Mouse (Mus musculus) midbrain, embryonic 13.5 days (tissue): ENCODE results near the gene Gabbr2. TPM values are rescaled to one million over a fixed set of nuclear protein-coding genes. Genes with fewer than 3 reads are reported as not detected.

Experiments used
- ATAC-seq: fragments of 200-750 bp; cut with Nextera tagmentation; 2 replicates; pipeline ENCODE4 v1.8.0; 2017; ENCODE audit warnings: mild to moderate bottlenecking, moderate TSS enrichment, moderate library complexity
- H3K27ac ChIP-seq: fragments of 300-500 bp; sonication (generic); 2 replicates; pipeline ENCODE4 v1.5.1; 2015; ENCODE audit warnings: inconsistent platforms, mild to moderate bottlenecking, moderate library complexity
- H3K27me3 ChIP-seq: fragments of 300-500 bp; sonication (generic); 2 replicates; pipeline ENCODE4 v1.6.1; 2015; ENCODE audit warnings: mild to moderate bottlenecking, inconsistent platforms
- H3K36me3 ChIP-seq: fragments of 300-500 bp; sonication (generic); 2 replicates; pipeline ENCODE4 v1.6.1; 2015; ENCODE audit warnings: mild to moderate bottlenecking, inconsistent platforms
- H3K4me1 ChIP-seq: fragments of 300-500 bp; sonication (generic); replicated peaks from 2 replicates; pipeline ENCODE4 v1.6.1; 2015; ENCODE audit warnings: inconsistent platforms
- H3K4me2 ChIP-seq: fragments of 300-500 bp; sonication (generic); replicated peaks from 2 replicates; pipeline ENCODE4 v1.6.1; 2015; ENCODE audit warnings: moderate library complexity, mild to moderate bottlenecking, inconsistent platforms
- H3K4me3 ChIP-seq: fragments of 300-500 bp; sonication (generic); replicated peaks from 2 replicates; pipeline ENCODE4 v1.5.1; 2015; ENCODE audit warnings: mild to moderate bottlenecking, inconsistent platforms
- H3K9ac ChIP-seq: fragments of 300-500 bp; sonication (generic); replicated peaks from 2 replicates; pipeline ENCODE4 v1.6.1; 2015; ENCODE audit warnings: mild to moderate bottlenecking, inconsistent platforms
- H3K9me3 ChIP-seq: fragments of 300-500 bp; sonication (generic); 2 replicates; pipeline ENCODE4 v1.6.1; 2016; ENCODE audit warnings: mild to moderate bottlenecking, inconsistent platforms
- WGBS: fragments of 180-500 bp; shearing (Covaris S2); methylation state at CpG from one replicate; pipeline ENCODE4 v1.1.7; 2015; 5-methylcytosine and 5-hydroxymethylcytosine counted together
- polyA plus RNA-seq: library from polyadenylated mRNA; unstranded; fragments of >200 nt; fragmentation: Nextera tagmentation; extraction: Ambion mirVana; gene quantifications from 2 replicates; pipeline ENCODE4 v1.2.1, GENCODE M21; 2015

Gabbr2 gene
- polyA plus RNA-seq, 1 experiment from 2014 or later, result 3.0 TPM

DNA sequence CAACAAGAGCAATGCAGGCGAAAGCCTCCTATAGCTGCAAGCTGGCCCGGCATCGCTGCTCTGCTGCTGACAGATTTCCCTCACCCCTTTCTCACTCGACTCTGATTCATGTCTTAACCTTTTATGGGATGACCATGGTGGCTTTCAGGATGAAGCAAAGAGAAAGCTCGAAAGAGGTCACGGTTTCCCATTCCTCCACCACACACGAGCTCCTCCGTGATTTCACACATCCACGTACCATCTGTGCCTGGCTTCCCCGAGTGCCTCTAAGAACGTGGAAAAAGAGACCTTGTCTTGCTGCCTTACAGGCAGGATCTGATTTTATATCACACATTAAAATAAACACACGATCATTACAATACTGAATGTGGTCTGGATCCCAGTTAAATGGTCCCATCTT, 220.6 kb downstream of the Gabbr2 start:
- Histone ChIP-seq H3K9ac (no peak overlapping the region), H3K9me3 (no peaks in the 10 kb centered on the region), H3K4me3 (no peak overlapping the region), H3K27ac (no peak overlapping the region), H3K4me1 (peaks cover 12% of the 10 kb centered on the region; the same call in 1 of the 2 replicates), H3K4me2 (no peak overlapping the region), H3K36me3 (no peaks in the 10 kb centered on the region), H3K27me3 (no peaks in the 10 kb centered on the region)
- ATAC-seq, result no peak
- WGBS, result 81% methylated on average over 12 of the region's 12 CpGs

DNA sequence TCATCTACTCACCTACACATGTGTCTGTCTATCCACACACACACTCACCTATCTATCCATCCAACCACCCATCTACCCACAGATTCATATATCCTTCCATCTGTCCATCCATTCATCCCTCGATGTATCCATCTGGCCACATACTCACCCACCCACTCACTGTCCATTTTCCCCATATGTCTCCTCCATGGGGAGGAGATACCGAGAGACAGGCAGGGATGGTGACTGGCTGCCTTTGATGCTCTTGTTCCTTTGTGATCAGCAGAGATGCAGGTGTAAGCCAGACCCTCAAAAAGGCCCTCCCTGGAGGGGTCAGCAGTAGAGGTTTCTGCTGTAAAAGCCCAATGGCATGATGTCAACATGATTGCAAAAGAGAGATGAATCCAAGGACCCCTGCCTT, 221.0 kb downstream of the Gabbr2 start:
- no peak overlapping the region for H3K4me2 ChIP-seq
- peaks cover 14% of the 10 kb centered on the region; the same call in 1 of the 2 replicates for H3K4me1 ChIP-seq
- ATAC-seq, result no peak
- H3K4me3 ChIP-seq, result no peak overlapping the region
- WGBS, result 85% methylated on average over 2 of the region's 2 CpGs
- 0 out of 2 replicates have a peak overlapping the region, but pooled peaks have one; percentile 25 for H3K27ac ChIP-seq
- no peaks in the 10 kb centered on the region for H3K27me3 ChIP-seq
- H3K36me3 ChIP-seq, result no peaks in the 10 kb centered on the region
- H3K9me3 ChIP-seq, result no peaks in the 10 kb centered on the region
- H3K9ac ChIP-seq, result no peak overlapping the region

DNA sequence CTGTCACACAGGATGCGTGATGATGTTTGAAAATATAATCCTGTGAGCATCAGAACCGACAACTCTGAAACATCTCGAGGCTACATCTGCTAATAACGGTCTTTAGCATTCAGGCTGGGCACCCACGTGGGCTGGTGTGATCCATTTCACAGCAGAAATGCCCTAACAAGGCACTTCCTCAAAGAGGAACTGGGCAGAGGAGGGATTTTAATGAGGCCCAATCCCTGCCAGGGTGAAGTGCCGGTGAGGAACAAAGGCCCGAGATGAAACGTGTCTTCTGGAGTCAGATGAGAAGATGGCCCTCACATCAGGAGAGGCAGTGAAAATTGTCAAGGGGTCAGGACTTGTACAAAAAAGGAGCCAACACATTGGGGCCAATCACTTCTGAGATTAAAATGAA, 221.6 kb downstream of the Gabbr2 start:
- Histone ChIP-seq H3K36me3 (no peaks in the 10 kb centered on the region), H3K4me1 (peaks cover 17% of the 10 kb centered on the region; the same call in 1 of the 2 replicates), H3K27me3 (no peaks in the 10 kb centered on the region), H3K4me3 (no peak overlapping the region), H3K27ac (no peak overlapping the region), H3K9me3 (no peaks in the 10 kb centered on the region), H3K4me2 (no peak overlapping the region), H3K9ac (no peak overlapping the region)
- no peak for ATAC-seq
- WGBS, result 80% methylated on average over 8 of the region's 8 CpGs

DNA sequence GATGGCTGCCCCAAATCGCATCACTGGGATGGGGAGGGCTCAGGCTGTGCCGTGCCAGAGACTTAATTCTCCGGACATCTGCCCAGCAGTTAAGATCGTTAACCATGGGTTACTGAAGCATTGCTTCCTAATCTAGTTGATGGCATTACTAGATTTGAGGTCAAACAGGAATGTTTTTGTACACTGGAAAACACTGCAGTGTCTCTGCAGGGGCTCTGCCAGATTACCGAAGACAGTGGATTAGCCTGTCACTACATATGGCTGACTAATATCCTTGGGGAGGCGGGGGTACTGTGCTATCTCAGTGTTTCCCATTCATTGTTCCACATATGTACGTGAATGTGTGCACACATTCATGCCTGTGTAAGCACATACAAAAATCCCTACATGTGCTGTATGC, 225.3 kb downstream of the Gabbr2 start:
- peaks cover 15% of the 10 kb centered on the region; the same call in 1 of the 2 replicates for H3K4me1 ChIP-seq
- H3K36me3 ChIP-seq, result no peaks in the 10 kb centered on the region
- H3K9me3 ChIP-seq, result no peaks in the 10 kb centered on the region
- H3K4me3 ChIP-seq, result no peak overlapping the region
- 54% methylated on average over 7 of the region's 7 CpGs for WGBS
- no peak overlapping the region for H3K9ac ChIP-seq
- no peak for ATAC-seq
- no peaks in the 10 kb centered on the region for H3K27me3 ChIP-seq
- H3K4me2 ChIP-seq, result no peak overlapping the region
- no peak overlapping the region for H3K27ac ChIP-seq

DNA sequence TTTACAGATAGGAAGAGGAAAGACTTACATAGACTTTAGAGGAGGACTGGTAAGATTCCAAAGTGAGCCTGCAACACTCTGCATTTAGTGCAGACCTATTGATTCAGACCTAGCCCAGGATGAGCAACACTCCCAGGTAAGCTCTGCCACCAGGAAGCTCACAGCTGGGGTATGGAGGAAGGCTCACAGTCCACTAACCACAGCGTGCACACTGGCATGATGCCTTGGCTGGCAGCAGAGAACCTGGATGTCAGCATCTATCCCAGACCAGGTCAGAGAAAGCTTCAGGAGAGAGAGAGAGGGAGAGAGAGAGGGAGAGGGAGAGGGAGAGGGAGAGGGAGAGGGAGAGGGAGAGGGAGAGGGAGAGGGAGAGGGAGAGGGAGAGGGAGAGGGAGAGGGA, 231.8 kb downstream of the Gabbr2 start:
- 76% methylated on average over 1 of the region's 1 CpGs for WGBS
- Histone ChIP-seq H3K9me3 (no peaks in the 10 kb centered on the region), H3K4me2 (no peak overlapping the region), H3K4me3 (no peak overlapping the region), H3K9ac (no peak overlapping the region), H3K27me3 (no peaks in the 10 kb centered on the region), H3K4me1 (peaks cover 3% of the 10 kb centered on the region; the same call in 1 of the 2 replicates), H3K27ac (no peak overlapping the region), H3K36me3 (no peaks in the 10 kb centered on the region)
- no peak for ATAC-seq

DNA sequence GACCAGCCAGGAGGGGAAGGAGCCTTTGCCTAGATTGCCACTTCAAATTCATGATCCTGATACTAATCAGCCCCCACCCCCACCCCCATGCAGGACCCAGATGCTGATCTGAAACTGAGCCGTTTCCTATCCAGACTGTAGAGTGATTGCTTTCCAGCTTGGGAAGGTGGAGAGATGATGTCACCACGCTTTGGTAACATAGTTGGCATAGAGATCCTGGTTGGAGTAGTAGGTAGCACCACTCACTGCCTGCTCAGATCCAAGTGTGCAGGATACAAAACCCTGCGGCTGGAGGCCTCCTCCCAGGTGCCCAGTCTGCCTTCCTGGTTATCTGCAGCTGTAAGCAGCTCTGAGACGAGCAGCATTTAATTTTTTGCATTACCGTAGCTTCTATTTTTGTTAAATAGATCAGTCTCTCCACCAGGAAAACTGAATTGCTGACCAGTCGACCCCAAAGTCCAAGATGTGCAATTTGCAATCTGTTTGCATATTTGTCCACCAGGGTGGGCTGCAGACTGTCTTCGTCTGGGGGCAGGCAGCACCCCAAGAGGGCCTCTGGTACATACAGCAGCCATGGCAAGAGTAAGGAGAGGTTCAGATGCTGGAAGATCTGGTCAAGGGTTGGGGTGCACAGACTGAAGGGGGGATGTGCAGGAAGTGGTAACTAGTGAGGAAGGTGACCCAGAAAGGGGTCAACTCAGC, 233.2 kb downstream of the Gabbr2 start:
- WGBS, result 74% methylated on average over 7 of the region's 7 CpGs
- no peak overlapping the region for H3K27ac ChIP-seq
- no peaks in the 10 kb centered on the region for H3K36me3 ChIP-seq
- no peak overlapping the region for H3K4me2 ChIP-seq
- no peak overlapping the region for H3K9ac ChIP-seq
- no peaks in the 10 kb centered on the region for H3K9me3 ChIP-seq
- ATAC-seq, result no peak
- H3K4me3 ChIP-seq, result no peak overlapping the region
- H3K27me3 ChIP-seq, result no peaks in the 10 kb centered on the region
- H3K4me1 ChIP-seq, result peaks cover 12% of the 10 kb centered on the region; the same call in 1 of the 2 replicates

DNA sequence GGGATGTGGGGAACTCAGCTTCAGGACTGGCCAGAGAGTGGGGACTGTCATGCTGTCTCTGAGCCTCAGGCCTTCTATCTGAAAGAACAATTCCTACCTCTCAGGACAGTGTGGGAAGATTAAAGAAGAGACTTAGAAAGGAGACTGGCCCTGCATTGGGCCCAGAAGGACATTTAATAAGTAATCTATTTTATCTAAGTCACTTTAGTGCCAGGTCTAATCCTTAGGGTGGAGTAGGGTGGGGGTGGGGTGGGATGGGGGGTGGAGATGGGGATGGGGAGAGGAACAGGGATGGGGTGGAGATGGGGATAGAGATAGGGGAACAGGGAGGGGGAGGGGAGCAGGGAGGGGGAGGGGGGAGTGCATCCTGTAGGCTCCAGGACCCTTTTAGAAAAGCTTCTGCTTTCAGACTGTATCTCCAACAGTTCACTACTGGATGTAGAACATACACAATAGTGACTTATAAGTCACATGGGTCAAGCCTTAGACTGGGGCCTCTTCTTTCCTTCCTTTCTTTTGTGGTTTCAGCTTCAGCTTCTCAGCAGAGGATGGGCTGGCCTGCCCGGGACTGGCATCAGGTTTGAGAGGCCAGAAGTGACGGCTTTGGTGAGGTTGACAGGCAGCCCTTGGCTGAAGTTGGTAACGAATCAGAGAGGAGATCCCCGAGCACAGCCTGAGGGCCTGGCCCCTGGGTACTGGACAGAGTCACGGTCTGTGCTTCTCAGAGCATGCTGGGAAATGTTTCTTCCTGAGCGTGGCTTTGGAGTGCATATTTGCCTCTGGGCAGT, 237.1 kb downstream of the Gabbr2 start:
- peak; percentile 45; the same call in 1 of the 2 replicates for ATAC-seq
- WGBS, result 21% methylated on average over 6 of the region's 6 CpGs
- no peak overlapping the region for H3K27ac ChIP-seq
- H3K4me2 ChIP-seq, result no peak overlapping the region
- H3K9me3 ChIP-seq, result no peaks in the 10 kb centered on the region
- H3K4me1 ChIP-seq, result peaks cover 12% of the 10 kb centered on the region; the same call in 1 of the 2 replicates
- H3K9ac ChIP-seq, result no peak overlapping the region
- H3K27me3 ChIP-seq, result no peaks in the 10 kb centered on the region
- H3K36me3 ChIP-seq, result no peaks in the 10 kb centered on the region
- no peak overlapping the region for H3K4me3 ChIP-seq

DNA sequence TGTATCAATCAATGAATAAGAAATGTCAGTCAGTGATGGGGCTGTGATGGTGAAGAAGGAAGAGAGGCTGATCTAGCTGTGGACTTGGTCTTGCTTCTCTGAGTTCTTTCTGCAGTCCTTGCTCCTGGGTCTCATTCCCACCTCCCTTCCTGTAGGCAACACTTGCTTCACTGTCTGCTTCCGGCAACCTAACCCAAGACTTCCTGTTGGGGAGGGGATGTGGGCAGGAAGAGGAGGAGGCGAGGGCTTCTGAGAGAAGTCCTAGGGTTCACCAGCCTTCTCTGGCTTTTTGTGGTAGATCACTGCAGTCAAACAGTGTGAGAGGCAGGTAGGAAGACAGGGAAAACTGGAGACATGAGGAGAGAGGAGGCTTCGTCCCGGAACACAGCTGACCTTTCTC, 239.4 kb downstream of the Gabbr2 start:
- Histone ChIP-seq H3K27ac (no peak overlapping the region), H3K4me2 (no peak overlapping the region), H3K9me3 (no peaks in the 10 kb centered on the region), H3K4me1 (peaks cover 22% of the 10 kb centered on the region), H3K27me3 (no peaks in the 10 kb centered on the region), H3K36me3 (no peaks in the 10 kb centered on the region), H3K4me3 (no peak overlapping the region), H3K9ac (no peak overlapping the region)
- no peak for ATAC-seq
- 84% methylated on average over 4 of the region's 4 CpGs for WGBS

DNA sequence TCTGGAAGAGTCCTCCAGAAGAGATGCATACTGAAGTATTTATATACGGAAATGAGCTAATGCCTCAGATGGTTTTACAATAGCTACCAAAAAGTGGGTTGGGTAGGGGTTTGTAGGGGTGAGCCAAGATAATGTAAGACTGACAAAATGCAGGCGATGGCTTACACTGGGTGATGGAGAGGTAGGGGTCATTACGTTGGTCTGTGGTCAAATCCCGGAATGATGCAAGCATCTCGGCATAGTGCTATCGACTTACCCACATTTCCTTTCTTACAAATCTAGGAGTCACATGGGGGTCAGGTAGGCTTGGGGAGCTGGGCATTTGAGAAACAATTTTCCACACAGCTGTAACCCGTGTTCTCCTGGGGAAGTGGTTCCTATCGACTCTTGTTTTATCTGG, 242.7 kb downstream of the Gabbr2 start:
- Histone ChIP-seq H3K9ac (no peak overlapping the region), H3K4me3 (no peak overlapping the region), H3K4me2 (no peak overlapping the region), H3K4me1 (peaks cover 26% of the 10 kb centered on the region), H3K27me3 (no peaks in the 10 kb centered on the region), H3K27ac (no peak overlapping the region), H3K9me3 (no peaks in the 10 kb centered on the region), H3K36me3 (no peaks in the 10 kb centered on the region)
- 89% methylated on average over 8 of the region's 8 CpGs for WGBS
- ATAC-seq, result no peak

DNA sequence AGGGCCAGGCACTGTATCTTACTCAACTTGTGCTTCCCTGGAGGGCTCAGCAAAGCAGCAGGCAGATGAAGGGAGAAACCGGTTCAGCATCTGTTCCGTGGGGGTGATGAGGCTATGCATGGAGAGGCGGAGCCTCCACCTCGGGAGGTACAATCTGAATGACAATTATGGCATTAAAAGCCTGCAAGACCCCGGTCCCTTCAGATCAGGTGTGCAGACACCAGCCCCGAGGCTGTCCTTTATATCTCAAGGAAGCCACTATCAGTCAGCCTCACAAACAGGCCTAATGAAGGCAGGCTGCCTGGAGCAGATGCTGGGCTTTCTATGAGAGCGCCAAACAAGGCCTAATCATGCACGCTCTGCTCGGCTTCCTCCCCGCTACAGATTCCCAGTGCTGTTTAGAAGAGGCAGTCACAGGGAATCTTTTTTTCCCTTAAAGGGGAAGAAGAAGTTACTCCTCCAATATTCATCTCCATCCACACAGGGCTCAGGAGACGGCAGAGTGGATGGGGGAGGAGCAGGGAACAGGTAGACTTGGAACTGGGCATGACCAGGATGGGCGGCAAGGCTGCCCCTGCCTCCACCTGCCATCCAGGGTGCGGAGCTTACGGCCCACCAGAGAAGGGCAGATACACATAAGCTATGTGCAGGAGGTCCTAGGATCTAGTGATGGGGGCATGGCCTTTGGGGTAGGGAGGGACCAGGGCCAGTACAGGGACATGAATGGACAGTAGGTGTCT, 244.5 kb downstream of the Gabbr2 start:
- WGBS, result 34% methylated on average over 14 of the region's 14 CpGs
- no peaks in the 10 kb centered on the region for H3K27me3 ChIP-seq
- ATAC-seq, result peak; percentile 74
- no peaks in the 10 kb centered on the region for H3K9me3 ChIP-seq
- H3K4me1 ChIP-seq, result peaks cover 33% of the 10 kb centered on the region
- H3K9ac ChIP-seq, result peak overlapping the region; percentile 23; the same call in 1 of the 2 replicates
- no peak overlapping the region for H3K4me3 ChIP-seq
- peak overlapping the region; percentile 81 for H3K27ac ChIP-seq
- no peak overlapping the region for H3K4me2 ChIP-seq
- H3K36me3 ChIP-seq, result no peaks in the 10 kb centered on the region

DNA sequence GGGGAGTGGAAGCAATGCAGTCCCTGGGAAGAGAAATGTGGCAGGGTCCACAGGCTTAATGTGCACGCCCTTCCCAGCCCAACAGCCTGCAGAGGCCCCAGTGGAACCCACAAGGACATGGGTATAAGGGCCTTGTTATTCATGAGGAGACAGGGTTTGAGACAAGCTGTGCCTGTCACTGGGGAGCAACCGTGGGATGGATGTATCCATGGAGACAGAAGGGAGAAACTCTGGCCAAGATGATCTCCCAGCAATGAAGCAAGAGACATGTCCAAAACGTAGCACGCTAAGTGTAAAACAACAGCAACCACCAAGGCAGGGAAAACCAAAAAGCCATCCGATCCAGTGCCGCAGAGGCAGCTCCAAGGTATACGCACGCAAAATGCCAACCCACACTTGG, 246.1 kb downstream of the Gabbr2 start:
- no peak overlapping the region for H3K9ac ChIP-seq
- H3K4me3 ChIP-seq, result no peak overlapping the region
- H3K27me3 ChIP-seq, result no peaks in the 10 kb centered on the region
- H3K4me1 ChIP-seq, result peaks cover 39% of the 10 kb centered on the region
- H3K9me3 ChIP-seq, result no peaks in the 10 kb centered on the region
- WGBS, result 75% methylated on average over 8 of the region's 8 CpGs
- ATAC-seq, result no peak
- H3K27ac ChIP-seq, result no peak overlapping the region
- no peaks in the 10 kb centered on the region for H3K36me3 ChIP-seq
- H3K4me2 ChIP-seq, result no peak overlapping the region
